Mouse (Mus musculus) bone marrow, adult 2 months (tissue): Measurements from ENCODE around the gene Hmgcll1.

Experiments
- CTCF ChIP-seq: fragments of 200-500 bp; IDR thresholded peaks from 2 replicates; pipeline ENCODE4 v1.5.1; 2011; ENCODE audit warnings: low read length, control low read depth; ENCODE audit not compliant: control insufficient read depth, insufficient read depth
- POLR2A ChIP-seq: fragments of 200-500 bp; IDR thresholded peaks from 2 replicates; pipeline ENCODE4 v1.6.1; 2011; ENCODE audit warnings: low read depth, mild to moderate bottlenecking, control low read depth, low read length, borderline replicate concordance; ENCODE audit not compliant: control insufficient read depth

- TF ChIP-seq POLR2A = no peak
- TF ChIP-seq CTCF = no peak
Measured at GRCm38 (mm10) chr9:76043341-76043740, 28.7 kb downstream of the Hmgcll1 start.
